Mouse (Mus musculus) olfactory bulb, adult 2 months (tissue): ENCODE measurements at regions not wholly inside any gene's neighbourhood (a gene's known extent, or its start where the extent isn't known, plus 50 kb on each side); places are given as distances from the start of the nearest gene placed in this dataset.

Experiments
- H3K27ac ChIP-seq: fragments of 200-500 bp; 2 replicates; pipeline ENCODE4 v1.5.1; 2012; ENCODE audit warnings: low read depth, low read length; ENCODE audit not compliant: insufficient read depth
- H3K4me1 ChIP-seq: fragments of 200-500 bp; 2 replicates; pipeline ENCODE4 v1.6.1; 2012; ENCODE audit warnings: low read length; ENCODE audit not compliant: control insufficient read depth, insufficient read depth
- H3K4me3 ChIP-seq: fragments of 200-500 bp; 2 replicates; pipeline ENCODE4 v1.5.1; 2012; ENCODE audit warnings: mild to moderate bottlenecking, low read depth, low read length, moderate library complexity; ENCODE audit not compliant: insufficient read depth
- CTCF ChIP-seq: fragments of 200-500 bp; IDR thresholded peaks from 2 replicates; pipeline ENCODE4 v1.5.1; 2012; ENCODE audit warnings: low read depth, mild to moderate bottlenecking, low read length, moderate library complexity; ENCODE audit not compliant: insufficient read depth
- POLR2A ChIP-seq: fragments of 200-500 bp; IDR thresholded peaks from 2 replicates; pipeline ENCODE4 v1.6.1; 2012; ENCODE audit warnings: mild to moderate bottlenecking, low read depth, low read length, moderate library complexity; ENCODE audit not compliant: insufficient read depth
- WGBS: fragments of 180-500 bp; shearing (Covaris S2); methylation state at CpG from one replicate; pipeline ENCODE4 v1.1.7; 2018; 5-methylcytosine and 5-hydroxymethylcytosine counted together

DNA sequence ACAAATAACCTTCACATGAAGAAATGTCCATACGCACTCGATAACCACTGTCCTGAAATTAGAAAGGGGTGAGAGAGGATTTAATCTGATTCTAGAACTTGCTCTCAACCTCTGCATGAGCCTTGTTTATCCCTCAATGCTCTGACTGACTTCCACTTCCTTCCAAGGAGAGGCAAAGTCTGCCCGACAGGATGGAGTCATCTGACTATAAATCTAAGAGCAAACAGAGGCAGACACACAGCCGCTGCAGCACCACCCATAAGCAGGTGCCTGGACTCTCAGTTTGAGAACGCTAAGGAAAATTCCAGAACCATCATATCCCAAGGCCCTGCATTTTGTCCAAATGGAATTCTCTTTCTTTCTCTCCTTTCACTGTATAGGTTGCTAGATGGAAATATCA, 247.7 kb upstream of the 1700056E22Rik start:
- 87% methylated on average over 5 of the region's 5 CpGs for WGBS
- no peak overlapping the region for H3K4me3 ChIP-seq
- no peak overlapping the region for H3K27ac ChIP-seq
- TF ChIP-seq POLR2A = no peak
- TF ChIP-seq CTCF = no peak
- H3K4me1 ChIP-seq = no peaks in the 10 kb centered on the region

DNA sequence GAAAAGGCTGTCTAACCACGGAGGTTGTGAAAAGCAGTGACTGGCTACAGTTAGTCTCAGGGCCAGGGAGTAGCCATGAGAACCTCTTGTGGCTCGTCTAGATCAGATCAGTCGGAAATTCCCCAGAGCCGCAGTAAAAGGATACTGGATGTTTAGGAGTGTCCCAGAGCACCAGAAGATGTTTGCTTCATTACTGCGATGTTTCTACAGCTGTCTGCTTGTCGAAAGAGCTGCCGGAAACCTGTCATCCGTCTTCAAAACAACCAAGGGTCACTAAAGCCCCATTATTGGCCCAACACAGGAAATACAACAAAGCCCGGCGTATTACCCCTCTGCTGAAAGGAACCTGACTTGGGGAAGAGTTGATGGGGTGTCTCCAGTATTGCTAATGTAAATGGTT, 245.2 kb upstream of the 1700056E22Rik start:
- TF ChIP-seq CTCF (no peak), POLR2A (no peak)
- no peak overlapping the region for H3K27ac ChIP-seq
- H3K4me3 ChIP-seq = no peak overlapping the region
- WGBS = 80% methylated on average over 10 of the region's 10 CpGs
- H3K4me1 ChIP-seq = no peaks in the 10 kb centered on the region

DNA sequence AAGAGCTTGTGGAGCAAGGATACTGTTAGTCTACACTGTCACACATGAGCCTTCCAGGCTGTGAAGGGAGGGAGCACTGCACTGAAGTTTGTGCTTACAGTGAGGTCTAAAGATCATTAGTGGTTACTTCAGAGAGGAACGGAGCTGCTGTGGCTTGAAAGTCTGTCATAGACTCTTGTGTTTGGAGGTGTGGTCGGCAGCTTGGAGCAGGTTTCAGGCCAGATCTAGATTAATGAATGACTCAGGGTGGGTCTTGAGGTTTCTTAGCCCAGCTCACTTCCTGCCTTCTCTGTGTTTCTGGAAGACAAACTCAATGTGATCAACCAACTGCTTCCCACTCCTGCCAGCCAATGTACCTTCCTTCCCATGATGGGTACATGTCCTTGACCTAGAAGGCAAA, 242.9 kb upstream of the 1700056E22Rik start:
- TF ChIP-seq POLR2A = no peak
- TF ChIP-seq CTCF = no peak
- Histone ChIP-seq H3K4me1 (no peaks in the 10 kb centered on the region), H3K4me3 (no peak overlapping the region), H3K27ac (no peak overlapping the region)
- WGBS = 93% methylated on average over 2 of the region's 2 CpGs

DNA sequence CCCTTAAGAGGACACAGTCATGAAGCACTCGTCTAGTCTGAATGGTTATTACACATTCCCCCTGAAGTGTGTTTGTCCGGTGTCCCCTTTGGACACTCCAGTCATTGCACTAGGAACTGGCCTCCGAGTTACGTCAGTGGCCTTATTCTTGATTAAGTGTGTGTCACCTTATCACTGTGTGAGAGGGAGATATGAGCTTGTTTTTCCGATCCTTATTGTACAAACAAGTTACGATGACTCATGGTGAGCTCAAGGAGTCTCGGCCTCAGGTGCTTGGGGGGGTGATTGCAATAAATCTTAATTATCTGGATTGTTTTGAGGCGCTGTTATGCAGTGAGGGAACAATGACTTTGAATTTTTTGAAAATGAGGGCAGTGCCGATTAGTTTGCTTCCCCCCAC, 241.8 kb upstream of the 1700056E22Rik start:
- TF ChIP-seq CTCF (no peak), POLR2A (no peak)
- H3K27ac ChIP-seq = no peak overlapping the region
- WGBS = 71% methylated on average over 9 of the region's 9 CpGs
- no peak overlapping the region for H3K4me3 ChIP-seq
- H3K4me1 ChIP-seq = no peaks in the 10 kb centered on the region

DNA sequence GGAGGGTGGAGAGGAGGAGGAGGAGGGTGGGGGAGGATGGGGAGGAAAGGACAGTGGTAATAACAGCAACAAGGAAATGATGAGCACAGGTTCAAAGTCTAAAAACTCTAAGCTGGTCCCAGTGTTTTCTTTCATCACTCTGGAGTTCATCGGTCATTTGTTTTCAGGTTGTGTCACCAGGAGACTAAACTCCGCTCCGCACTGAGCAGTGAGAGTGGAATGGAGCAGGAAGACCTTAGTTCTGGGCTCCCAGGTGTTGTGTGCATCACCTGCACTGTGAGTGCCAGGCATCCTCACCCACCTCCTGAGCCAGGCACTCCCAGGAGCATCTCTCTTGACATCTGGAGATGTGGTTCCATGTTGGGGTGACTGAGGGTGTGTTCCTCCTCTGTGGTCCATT, 241.3 kb upstream of the 1700056E22Rik start:
- TF ChIP-seq CTCF (no peak), POLR2A (no peak)
- Histone ChIP-seq H3K4me3 (no peak overlapping the region), H3K4me1 (no peaks in the 10 kb centered on the region), H3K27ac (no peak overlapping the region)
- 98% methylated on average over 3 of the region's 3 CpGs for WGBS

DNA sequence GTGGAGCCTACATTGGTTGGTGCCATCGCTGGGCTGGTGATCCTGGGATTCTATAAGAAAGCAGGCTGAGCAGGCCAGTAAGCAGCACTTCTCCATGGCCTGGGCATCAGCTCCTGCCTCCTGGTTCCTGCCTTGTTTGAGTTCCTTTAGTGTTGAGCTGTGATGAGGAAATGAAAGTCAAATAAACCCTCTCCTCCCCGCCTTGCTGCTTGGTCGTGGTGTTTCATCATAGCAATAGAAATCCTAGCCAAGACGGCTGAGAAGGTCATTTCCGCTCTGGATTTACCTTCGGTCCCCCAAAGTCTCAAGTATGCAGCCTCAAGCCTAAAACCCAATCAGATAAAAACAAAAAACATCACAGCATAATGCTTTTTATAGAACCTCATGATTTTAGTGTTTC, 240.6 kb upstream of the 1700056E22Rik start:
- 88% methylated on average over 6 of the region's 6 CpGs for WGBS

DNA sequence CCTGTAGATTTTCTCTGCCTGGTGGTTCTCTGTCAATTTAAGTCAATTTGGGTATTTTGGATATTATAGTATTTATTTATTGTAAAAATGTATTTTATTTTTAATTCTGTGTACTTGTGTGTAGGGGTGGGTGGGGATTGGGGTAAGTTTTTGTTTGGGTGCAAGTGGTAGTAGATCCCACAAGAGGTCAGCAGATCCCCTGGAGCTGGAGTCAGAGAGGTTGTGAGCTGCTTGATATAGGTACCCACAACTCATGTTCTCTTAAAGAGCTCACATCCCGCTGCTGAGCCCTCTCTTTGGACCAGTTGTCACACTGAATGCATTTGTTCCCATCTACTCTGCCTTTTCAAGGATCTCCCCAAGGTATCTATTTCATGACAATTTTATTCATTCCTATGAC, 239.6 kb upstream of the 1700056E22Rik start:
- no peak overlapping the region for H3K4me3 ChIP-seq
- H3K4me1 ChIP-seq = no peaks in the 10 kb centered on the region
- no peak overlapping the region for H3K27ac ChIP-seq
- TF ChIP-seq POLR2A = no peak
- TF ChIP-seq CTCF = no peak
- 79% methylated on average over 1 of the region's 1 CpGs for WGBS

More for the DNA sequence above, 240.6 kb upstream of the 1700056E22Rik start:
- Histone ChIP-seq H3K27ac (no peak overlapping the region), H3K4me1 (no peaks in the 10 kb centered on the region), H3K4me3 (no peak overlapping the region)
- TF ChIP-seq POLR2A (no peak), CTCF (no peak)

DNA sequence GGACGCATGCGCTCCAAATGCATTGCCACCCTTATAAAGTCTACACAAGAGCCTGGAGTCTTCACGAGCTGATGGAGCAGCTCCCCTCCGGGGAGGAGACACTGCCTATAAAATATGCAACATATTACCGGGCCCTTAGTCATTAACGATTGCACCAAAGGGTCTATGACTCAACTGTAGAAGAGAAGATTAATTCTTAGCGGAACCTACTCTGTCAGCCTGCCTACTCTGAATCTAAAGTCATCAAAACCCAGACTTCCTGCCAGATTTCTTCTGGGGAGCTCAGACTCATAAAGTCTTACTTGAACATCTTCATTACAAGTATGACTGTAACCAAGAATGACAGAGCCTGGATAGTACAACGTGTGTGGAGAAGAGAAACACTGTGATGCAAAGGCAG, 237.2 kb upstream of the 1700056E22Rik start:
- no peak overlapping the region for H3K4me3 ChIP-seq
- H3K4me1 ChIP-seq = no peaks in the 10 kb centered on the region
- WGBS = 80% methylated on average over 8 of the region's 8 CpGs
- no peak for TF ChIP-seq CTCF
- no peak for TF ChIP-seq POLR2A
- no peak overlapping the region for H3K27ac ChIP-seq

DNA sequence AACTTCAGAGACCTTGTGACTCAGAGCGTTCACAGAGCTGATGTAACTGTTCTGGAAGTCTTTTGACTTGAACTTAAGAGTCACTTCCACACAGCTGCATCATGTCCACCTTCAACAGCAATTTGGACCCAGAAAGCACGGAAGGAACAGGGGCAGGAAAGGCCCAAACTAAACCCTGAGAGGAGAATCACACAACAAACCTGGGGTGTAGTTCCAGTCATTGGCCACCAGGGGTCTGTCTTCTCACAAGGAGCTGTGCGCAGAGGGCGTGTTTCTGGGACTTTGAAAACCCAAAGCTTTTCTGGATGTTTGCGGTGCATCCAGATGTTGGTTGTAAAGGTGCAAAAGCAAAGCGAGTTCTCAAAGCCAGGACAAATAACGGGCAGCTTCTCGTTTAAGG, 231.9 kb upstream of the 1700056E22Rik start:
- Histone ChIP-seq H3K4me3 (no peak overlapping the region), H3K27ac (no peak overlapping the region), H3K4me1 (no peaks in the 10 kb centered on the region)
- TF ChIP-seq CTCF = peak; percentile 86
- no peak for TF ChIP-seq POLR2A
- WGBS = 12% methylated on average over 8 of the region's 8 CpGs

DNA sequence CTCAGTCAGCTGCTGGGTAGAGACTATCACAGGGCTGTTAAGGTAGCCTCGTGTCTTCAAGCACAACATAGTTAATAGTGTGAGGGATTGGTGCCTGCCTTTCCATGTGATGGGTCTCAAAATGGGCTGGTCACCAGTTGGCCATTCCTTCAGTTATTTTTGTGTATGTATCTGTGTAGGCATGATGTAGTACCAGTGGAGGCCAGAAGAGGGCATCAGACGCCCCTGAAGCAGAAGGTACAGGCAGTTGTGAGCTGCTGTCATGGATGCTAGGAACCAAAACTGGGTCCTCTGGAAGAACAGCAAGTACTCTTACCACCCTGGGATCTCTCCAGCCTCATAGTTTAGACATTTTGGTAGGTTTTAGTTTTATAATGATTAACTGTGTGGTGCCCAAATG, 228.9 kb upstream of the 1700056E22Rik start:
- 60% methylated on average over 2 of the region's 2 CpGs for WGBS
- Histone ChIP-seq H3K4me3 (no peak overlapping the region), H3K4me1 (0 out of 2 replicates have a peak, but pooled peaks cover 2% of the 10 kb centered on the region), H3K27ac (no peak overlapping the region)
- TF ChIP-seq POLR2A (no peak), CTCF (no peak)

DNA sequence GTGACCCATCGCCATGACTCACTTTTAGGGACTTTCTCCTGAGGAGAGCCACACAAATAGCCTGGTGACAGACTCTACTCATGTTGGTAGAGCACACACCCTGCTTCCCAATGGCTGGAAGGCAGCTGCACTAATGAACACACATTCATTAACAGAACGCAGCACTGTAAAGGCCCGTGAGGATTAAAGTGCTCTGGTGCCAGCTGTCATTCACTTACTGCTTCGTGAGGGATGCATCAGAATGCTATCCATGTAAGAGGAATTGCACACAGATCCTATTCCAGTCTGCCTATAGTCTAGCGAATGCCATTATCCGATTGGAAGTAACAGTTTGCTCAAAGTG, 227.3 kb upstream of the 1700056E22Rik start:
- Histone ChIP-seq H3K4me3 (no peak overlapping the region), H3K4me1 (0 out of 2 replicates have a peak, but pooled peaks cover 2% of the 10 kb centered on the region), H3K27ac (no peak overlapping the region)
- 72% methylated on average over 6 of the region's 6 CpGs for WGBS
- TF ChIP-seq CTCF (no peak), POLR2A (no peak)
